Mouse (Mus musculus) myocyte (in vitro differentiated cells): Measurements from ENCODE around the gene Tinf2.

ENCODE experiments used
- E2F4 ChIP-seq: IDR thresholded peaks from one replicate; pipeline ENCODE4 v1.6.1; 2011; ENCODE audit warnings: mild to moderate bottlenecking, control low read depth, moderate library complexity; ENCODE audit not compliant: insufficient read depth
- MAX ChIP-seq: IDR thresholded peaks from one replicate; pipeline ENCODE4 v1.6.1; 2011; ENCODE audit warnings: low read depth, mild to moderate bottlenecking, control low read depth
- POLR2A ChIP-seq: IDR thresholded peaks from one replicate; pipeline ENCODE4 v1.6.1; 2011; ENCODE audit warnings: low read depth, mild to moderate bottlenecking, control low read depth, moderate library complexity; ENCODE audit not compliant: insufficient read length
- POLR2AphosphoS2 ChIP-seq: IDR thresholded peaks from one replicate; pipeline ENCODE4 v1.6.1; 2011; ENCODE audit warnings: low read depth, control low read depth; ENCODE audit not compliant: insufficient read length
- USF1 ChIP-seq: IDR thresholded peaks from one replicate; pipeline ENCODE4 v1.6.1; 2011; ENCODE audit warnings: low read depth, mild to moderate bottlenecking, control low read depth, moderate library complexity

DNA sequence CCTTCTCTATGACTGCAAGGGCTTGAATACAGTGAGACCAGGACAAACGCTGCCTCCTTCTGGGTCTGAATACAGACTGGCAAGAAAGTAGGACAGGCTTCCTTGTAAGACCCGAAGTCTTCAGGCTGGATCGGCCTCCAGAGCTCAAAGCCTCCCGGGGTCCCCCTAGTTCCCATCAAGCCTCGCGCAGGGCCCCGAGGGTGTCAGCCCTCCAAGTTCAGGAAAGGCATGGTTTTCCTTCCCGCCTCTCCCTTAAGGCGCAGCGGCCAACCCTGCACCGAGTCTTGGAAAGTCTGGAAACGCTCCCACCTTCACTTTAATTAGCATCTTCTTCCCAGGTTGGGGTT is 10.2 kb downstream of the Tinf2 start:
- TF ChIP-seq POLR2A (no peak), MAX (no peak), POLR2AphosphoS2 (no peak), E2F4 (no peak), USF1 (no peak)
